Mouse (Mus musculus) C2C12 (cell line): ENCODE results near the gene Cd79a. TPM values are rescaled to one million over a fixed set of nuclear protein-coding genes. Genes with fewer than 3 reads are reported as not detected.

Experiments used
- H3K27me3 ChIP-seq: one replicate; pipeline ENCODE4 v1.6.1; 2011; ENCODE audit not compliant: control insufficient read depth, insufficient read depth, insufficient read length
- H3K36me3 ChIP-seq: one replicate; pipeline ENCODE4 v1.6.1; 2011; ENCODE audit not compliant: control insufficient read depth, insufficient read depth
- H3K4me3 ChIP-seq: one replicate; pipeline ENCODE4 v1.5.1; 2011; ENCODE audit warnings: mild to moderate bottlenecking, control low read depth; ENCODE audit not compliant: poor library complexity, insufficient read depth, severe bottlenecking
- H3K79me2 ChIP-seq: one replicate; pipeline ENCODE4 v1.6.1; 2011; ENCODE audit not compliant: control insufficient read depth, insufficient read depth
- H3K79me3 ChIP-seq: one replicate; pipeline ENCODE4 v1.6.1; 2011; ENCODE audit warnings: low read depth, control low read depth
- H3ac ChIP-seq: one replicate; pipeline ENCODE3; 2011; ENCODE audit warnings: low read depth; ENCODE audit not compliant: control insufficient read depth, insufficient read length
- CEBPB ChIP-seq: IDR thresholded peaks from one replicate; pipeline ENCODE4 v1.6.1; 2011; ENCODE audit warnings: low read depth, mild to moderate bottlenecking, control low read depth, moderate library complexity
- CTCF ChIP-seq: IDR thresholded peaks from one replicate; pipeline ENCODE4 v1.5.1; 2011; ENCODE audit not compliant: control insufficient read depth, insufficient read depth, insufficient read length
- FOSL1 ChIP-seq: IDR thresholded peaks from one replicate; pipeline ENCODE4 v1.8.0; 2011; ENCODE audit warnings: mild to moderate bottlenecking, low read length; ENCODE audit not compliant: poor library complexity, insufficient read depth, severe bottlenecking
- MAX ChIP-seq: IDR thresholded peaks from one replicate; pipeline ENCODE4 v1.6.1; 2011; ENCODE audit warnings: mild to moderate bottlenecking, control low read depth
- MYOD1 ChIP-seq: IDR thresholded peaks from one replicate; pipeline ENCODE4 v1.6.1; 2011; ENCODE audit warnings: low read depth; ENCODE audit not compliant: control insufficient read depth, insufficient read length
- MYOG ChIP-seq: IDR thresholded peaks from one replicate; pipeline ENCODE4 v1.6.1; 2011; ENCODE audit not compliant: control insufficient read depth, insufficient read length; ENCODE audit errors: extremely low read depth
- USF1 ChIP-seq: IDR thresholded peaks from one replicate; pipeline ENCODE4 v1.6.1; 2011; ENCODE audit warnings: low read depth, mild to moderate bottlenecking, control low read depth, moderate library complexity
- polyA plus RNA-seq: library from polyadenylated mRNA; unstranded; fragments of >200 nt; fragmentation: generic; extraction: Trizol; gene quantifications from one replicate; pipeline ENCODE4 v1.2.1, GENCODE M21; 2012; ENCODE audit warnings: missing spikeins

Cd79a gene
- polyA plus RNA-seq, 1 experiment = 0.09 TPM

- H3K79me2 ChIP-seq = peaks cover 30% of the 10 kb centered on the region
- H3K79me3 ChIP-seq = peaks cover 12% of the 10 kb centered on the region
- H3K4me3 ChIP-seq = peak overlapping the region; percentile 60
- H3K27me3 ChIP-seq = no peaks in the 10 kb centered on the region
- peaks cover 7% of the 10 kb centered on the region for H3K36me3 ChIP-seq
- no peak overlapping the region for H3ac ChIP-seq
- TF ChIP-seq MAX (no peak), MYOG (no peak), MYOD1 (no peak), USF1 (no peak), CTCF (no peak), FOSL1 (no peak), CEBPB (no peak)
These were observed 6.3 kb downstream of the Cd79a start for GRCm38 (mm10) chr7:24903444-24903825.

GRCm38 (mm10) chr7:24904070-24904483 is 6.9 kb downstream of the Cd79a start:
- TF ChIP-seq MYOG (no peak), CEBPB (peak; percentile 58), MAX (peak; percentile 80)
- Histone ChIP-seq H3K27me3 (no peaks in the 10 kb centered on the region), H3K36me3 (peaks cover 7% of the 10 kb centered on the region), H3ac (peak overlapping the region; percentile 85), H3K79me3 (peaks cover 12% of the 10 kb centered on the region), H3K4me3 (peak overlapping the region; percentile 60), H3K79me2 (peaks cover 30% of the 10 kb centered on the region)

- H3K79me2 ChIP-seq = peaks cover 30% of the 10 kb centered on the region
- peaks cover 12% of the 10 kb centered on the region for H3K79me3 ChIP-seq
- H3K4me3 ChIP-seq = peak overlapping the region; percentile 60
- H3ac ChIP-seq = peak overlapping the region; percentile 34
- H3K36me3 ChIP-seq = peaks cover 7% of the 10 kb centered on the region
- TF ChIP-seq CTCF (peak; percentile 3), MYOD1 (no peak)
- no peaks in the 10 kb centered on the region for H3K27me3 ChIP-seq
These were observed 7.8 kb downstream of the Cd79a start for GRCm38 (mm10) chr7:24904936-24905335.

- Histone ChIP-seq H3K36me3 (peaks cover 7% of the 10 kb centered on the region), H3K79me3 (peaks cover 12% of the 10 kb centered on the region), H3K4me3 (no peak overlapping the region), H3K27me3 (no peaks in the 10 kb centered on the region), H3ac (no peak overlapping the region), H3K79me2 (peaks cover 30% of the 10 kb centered on the region)
- TF ChIP-seq MYOG = no peak
- TF ChIP-seq MAX = no peak
- TF ChIP-seq CTCF = no peak
- TF ChIP-seq FOSL1 = no peak
- no peak for TF ChIP-seq USF1
- TF ChIP-seq MYOD1 = no peak
- no peak for TF ChIP-seq CEBPB
These were observed 9.4 kb downstream of the Cd79a start for GRCm38 (mm10) chr7:24906551-24906950.

- H3K4me3 ChIP-seq = no peak overlapping the region
- no peak for TF ChIP-seq MYOD1
These were observed 10.1 kb downstream of the Cd79a start for GRCm38 (mm10) chr7:24907211-24907748.

GRCm38 (mm10) chr7:24912480-24912879 is 15.3 kb downstream of the Cd79a start:
- Histone ChIP-seq H3K27me3 (no peaks in the 10 kb centered on the region), H3K79me2 (no peaks in the 10 kb centered on the region), H3K36me3 (peaks cover 15% of the 10 kb centered on the region), H3K79me3 (no peaks in the 10 kb centered on the region), H3ac (no peak overlapping the region), H3K4me3 (no peak overlapping the region)
- no peak for TF ChIP-seq MYOD1
- TF ChIP-seq USF1 = no peak
- no peak for TF ChIP-seq CTCF
- TF ChIP-seq FOSL1 = no peak

More at GRCm38 (mm10) chr7:24907211-24907748, 10.1 kb downstream of the Cd79a start:
- Histone ChIP-seq H3K79me3 (peaks cover 12% of the 10 kb centered on the region), H3ac (no peak overlapping the region), H3K36me3 (peaks cover 9% of the 10 kb centered on the region), H3K79me2 (peaks cover 30% of the 10 kb centered on the region), H3K27me3 (no peaks in the 10 kb centered on the region)
